Mouse (Mus musculus) limb, embryonic 11.5 days (tissue): ENCODE data around the gene Tcap. TPM values are rescaled to one million over a fixed set of nuclear protein-coding genes. Genes with fewer than 3 reads are reported as not detected.

ENCODE experiments used
- ATAC-seq: fragments of 200-750 bp; cut with Nextera tagmentation; 2 replicates; pipeline ENCODE4 v1.8.0; 2017; ENCODE audit warnings: low read depth; ENCODE audit not compliant: insufficient number of reproducible peaks, low FRiP score, low TSS enrichment
- DNase-seq: peaks from one replicate; pipeline ENCODE4 v3.0.0-alpha.2; 2015; ENCODE audit warnings: low spot score
- H3K27ac ChIP-seq: fragments of 300-500 bp; sonication (generic); replicated peaks from 2 replicates; pipeline ENCODE4 v1.5.1; 2014; ENCODE audit warnings: low read depth, mild to moderate bottlenecking, low read length
- H3K27me3 ChIP-seq: fragments of 300-500 bp; sonication (generic); 2 replicates; pipeline ENCODE4 v1.6.1; 2014; ENCODE audit warnings: mild to moderate bottlenecking, low read length, mixed read lengths; ENCODE audit not compliant: control insufficient read depth, insufficient read depth
- H3K36me3 ChIP-seq: fragments of 300-500 bp; sonication (generic); 2 replicates; pipeline ENCODE4 v1.6.1; 2014; ENCODE audit warnings: mild to moderate bottlenecking, low read length, moderate library complexity, mixed read lengths; ENCODE audit not compliant: control insufficient read depth, insufficient read depth
- H3K4me1 ChIP-seq: fragments of 300-500 bp; sonication (generic); 2 replicates; pipeline ENCODE4 v1.6.1; 2014; ENCODE audit warnings: low read length, mixed read lengths; ENCODE audit not compliant: control insufficient read depth, insufficient read depth
- H3K4me2 ChIP-seq: fragments of 300-500 bp; sonication (generic); 2 replicates; pipeline ENCODE4 v1.6.1; 2014; ENCODE audit warnings: low read depth, mild to moderate bottlenecking, moderate library complexity; ENCODE audit not compliant: severe bottlenecking
- H3K4me3 ChIP-seq: fragments of 300-500 bp; sonication (generic); 2 replicates; pipeline ENCODE4 v1.5.1; 2014; ENCODE audit warnings: low read depth, low read length
- H3K9ac ChIP-seq: fragments of 300-500 bp; sonication (generic); 2 replicates; pipeline ENCODE4 v1.6.1; 2014; ENCODE audit warnings: mild to moderate bottlenecking, low read length
- H3K9me3 ChIP-seq: fragments of 300-500 bp; sonication (generic); 2 replicates; pipeline ENCODE4 v1.6.1; 2016; ENCODE audit warnings: low read length; ENCODE audit not compliant: control insufficient read depth
- WGBS: fragments of 180-500 bp; shearing (Covaris S2); extraction: QIAGEN DNeasy Blood & Tissue Kit; methylation state at CpG from one replicate; pipeline ENCODE4 v1.1.7; 2014; 5-methylcytosine and 5-hydroxymethylcytosine counted together
- polyA plus RNA-seq: library from polyadenylated mRNA; unstranded; fragments of >200 nt; fragmentation: Nextera tagmentation; extraction: Ambion mirVana; gene quantifications from 2 replicates; pipeline ENCODE4 v1.2.1, GENCODE M21; 2014

Gene Tcap
- polyA plus RNA-seq, 1 experiment from 2014 or later: 0.53 TPM

- H3K27ac ChIP-seq: no peak overlapping the region
- ATAC-seq (no peak), DNase-seq (no peak)
- H3K4me2 ChIP-seq: no peak overlapping the region
- 76% methylated on average over 1 of the region's 1 CpGs for WGBS
- H3K27me3 ChIP-seq: no peaks in the 10 kb centered on the region
- no peaks in the 10 kb centered on the region for H3K9me3 ChIP-seq
- peaks cover under 1% of the 10 kb centered on the region; the same call in 1 of the 2 replicates for H3K4me1 ChIP-seq
- no peak overlapping the region for H3K4me3 ChIP-seq
- H3K36me3 ChIP-seq: no peaks in the 10 kb centered on the region
- no peak overlapping the region for H3K9ac ChIP-seq
Observed at GRCm38 (mm10) chr11:98417074-98417473, 33.5 kb downstream of the Tcap start.

DNA sequence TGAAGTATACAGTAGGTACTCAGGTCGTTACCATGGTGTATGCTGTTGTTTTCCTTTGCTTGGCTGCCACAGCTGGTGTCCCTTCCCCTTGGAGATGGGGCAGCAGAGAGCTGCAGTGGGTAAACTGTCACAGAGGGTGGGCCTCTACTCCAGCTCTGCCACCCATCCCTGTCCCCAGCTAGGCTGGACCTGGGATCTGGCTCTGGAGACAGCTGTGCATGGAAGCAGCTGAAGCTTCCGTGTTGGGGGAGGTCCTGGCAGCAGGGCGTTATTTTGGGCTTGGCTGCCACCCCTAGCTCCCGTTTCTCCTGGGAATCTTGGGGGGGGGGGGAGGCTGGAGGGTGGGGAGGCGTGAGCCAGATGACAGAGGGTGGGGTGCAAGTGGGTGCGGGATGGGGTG is 34.7 kb downstream of the Tcap start:
- Histone ChIP-seq H3K27me3 (no peaks in the 10 kb centered on the region), H3K4me3 (no peak overlapping the region), H3K27ac (no peak overlapping the region), H3K36me3 (0 out of 2 replicates have a peak, but pooled peaks cover 3% of the 10 kb centered on the region), H3K9ac (no peak overlapping the region), H3K4me2 (no peak overlapping the region), H3K4me1 (no peaks in the 10 kb centered on the region), H3K9me3 (no peaks in the 10 kb centered on the region)
- ATAC-seq: no peak
- no peak for DNase-seq
- 67% methylated on average over 6 of the region's 6 CpGs for WGBS

DNA sequence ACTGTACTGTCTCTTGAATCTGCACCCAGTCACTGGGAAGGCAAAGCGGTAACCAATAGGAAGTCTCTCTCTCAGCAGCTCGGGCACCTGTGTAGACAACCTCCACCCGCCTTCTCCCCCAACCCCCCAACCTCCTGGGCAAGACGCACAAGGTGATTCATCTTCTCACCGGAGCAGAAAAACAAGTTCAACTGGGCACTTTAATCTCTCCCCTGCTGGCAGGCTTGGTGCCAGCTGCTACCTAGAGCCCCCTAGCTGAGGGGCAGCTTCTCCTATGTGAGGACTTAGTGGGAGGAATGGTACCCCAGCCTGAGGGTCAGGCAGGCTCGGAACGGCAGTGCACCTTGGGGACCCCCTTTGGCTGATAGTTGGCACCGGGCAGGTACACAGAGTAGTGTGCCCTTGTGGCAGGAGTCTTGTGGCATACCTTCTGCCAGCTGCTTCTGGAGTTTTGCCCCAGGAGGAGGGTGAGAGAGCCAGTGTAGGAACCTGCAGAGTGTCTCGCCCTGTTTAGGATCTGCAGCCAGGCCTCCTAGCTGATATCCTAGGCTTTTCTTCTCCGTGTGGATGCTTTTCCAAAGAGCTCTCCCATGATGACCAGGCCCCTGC is 35.4 kb downstream of the Tcap start:
- no peaks in the 10 kb centered on the region for H3K9me3 ChIP-seq
- WGBS: 80% methylated on average over 10 of the region's 10 CpGs
- no peaks in the 10 kb centered on the region for H3K27me3 ChIP-seq
- ATAC-seq (no peak), DNase-seq (no peak)
- H3K27ac ChIP-seq: no peak overlapping the region
- H3K4me2 ChIP-seq: no peak overlapping the region
- H3K36me3 ChIP-seq: 0 out of 2 replicates have a peak, but pooled peaks cover 3% of the 10 kb centered on the region
- no peaks in the 10 kb centered on the region for H3K4me1 ChIP-seq
- H3K4me3 ChIP-seq: no peak overlapping the region
- no peak overlapping the region for H3K9ac ChIP-seq

- DNase-seq (no peak), ATAC-seq (no peak)
- peaks cover 8% of the 10 kb centered on the region for H3K36me3 ChIP-seq
- no peaks in the 10 kb centered on the region for H3K27me3 ChIP-seq
- 96% methylated on average over 7 of the region's 7 CpGs for WGBS
- no peak overlapping the region for H3K27ac ChIP-seq
- H3K9me3 ChIP-seq: no peaks in the 10 kb centered on the region
- H3K9ac ChIP-seq: no peak overlapping the region
- H3K4me2 ChIP-seq: no peak overlapping the region
- H3K4me3 ChIP-seq: no peak overlapping the region
- no peaks in the 10 kb centered on the region for H3K4me1 ChIP-seq
Observed at GRCm38 (mm10) chr11:98426592-98426991, 43.0 kb downstream of the Tcap start.

DNA sequence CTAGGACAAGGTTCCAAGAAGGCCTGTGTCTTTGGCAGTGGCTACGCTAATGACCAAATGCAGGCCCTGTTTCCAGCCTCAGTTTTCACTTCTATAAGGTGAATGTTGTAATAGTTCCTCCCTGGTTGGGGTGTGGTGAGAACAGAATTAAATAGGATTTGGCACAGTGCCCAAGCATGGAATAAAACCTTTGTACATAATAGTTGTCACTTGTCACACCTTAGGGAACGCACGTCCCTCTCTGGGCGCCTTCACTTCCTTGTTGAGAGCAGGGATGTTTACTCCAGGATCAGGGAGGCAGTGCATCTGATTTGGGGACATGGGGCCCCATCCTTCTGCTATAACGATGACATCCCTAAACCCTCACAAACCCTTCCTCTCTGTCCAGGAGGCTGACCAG is 44.8 kb downstream of the Tcap start:
- Histone ChIP-seq H3K9me3 (no peaks in the 10 kb centered on the region), H3K4me2 (no peak overlapping the region), H3K27me3 (no peaks in the 10 kb centered on the region), H3K27ac (no peak overlapping the region), H3K36me3 (peaks cover 8% of the 10 kb centered on the region), H3K9ac (no peak overlapping the region), H3K4me1 (no peaks in the 10 kb centered on the region), H3K4me3 (no peak overlapping the region)
- 92% methylated on average over 5 of the region's 5 CpGs for WGBS
- ATAC-seq (no peak), DNase-seq (no peak)

DNA sequence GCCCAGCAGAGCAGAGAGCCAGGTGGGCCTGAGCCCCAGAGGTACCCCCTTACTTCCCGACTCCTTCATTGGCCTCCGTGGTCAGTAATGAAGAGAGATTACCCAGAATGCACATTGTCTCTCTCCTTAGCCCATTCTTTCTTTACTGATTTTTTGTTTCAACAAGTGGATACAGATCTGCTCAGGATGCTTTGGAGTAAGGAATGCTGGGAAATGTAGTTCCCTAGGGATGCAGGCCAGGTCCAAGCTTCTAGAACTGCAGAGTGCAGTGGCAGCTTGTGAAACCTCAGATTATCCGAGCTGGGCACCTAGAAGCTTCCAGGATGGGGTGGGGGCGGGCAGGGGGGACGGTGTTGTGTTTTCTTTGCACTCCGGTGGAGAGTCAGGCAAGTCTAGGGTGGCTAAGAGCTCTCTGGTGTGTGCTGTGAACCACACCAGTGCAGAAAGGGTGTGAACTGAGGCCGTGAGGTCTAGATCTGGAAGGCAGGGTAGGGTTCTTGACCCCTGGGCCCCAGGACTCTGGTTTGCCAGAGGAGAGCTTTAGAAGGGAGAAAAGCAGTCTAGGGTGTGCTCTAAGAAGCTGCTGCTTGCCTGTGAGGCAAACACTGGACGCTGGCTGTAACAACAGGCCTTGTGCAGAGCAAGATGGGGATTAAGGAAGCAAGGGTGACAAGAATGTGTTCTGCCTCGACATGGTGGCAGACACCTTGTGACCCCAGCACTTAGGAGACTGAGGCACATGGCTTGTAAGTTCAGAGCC is 48.3 kb downstream of the Tcap start:
- no peaks in the 10 kb centered on the region for H3K27me3 ChIP-seq
- no peak overlapping the region for H3K4me3 ChIP-seq
- no peaks in the 10 kb centered on the region for H3K9me3 ChIP-seq
- H3K27ac ChIP-seq: no peak overlapping the region
- H3K36me3 ChIP-seq: peaks cover 8% of the 10 kb centered on the region
- ATAC-seq (no peak), DNase-seq (no peak)
- H3K4me2 ChIP-seq: no peak overlapping the region
- 81% methylated on average over 9 of the region's 9 CpGs for WGBS
- H3K9ac ChIP-seq: no peak overlapping the region
- no peaks in the 10 kb centered on the region for H3K4me1 ChIP-seq

Other genes with a start within 250 kb of the Tcap start
- 17.6 and 20.6 TPM in 2 replicates for gene Fbxl20, start 233.4 kb upstream of the Tcap start, polyA plus RNA-seq
- 75.2 and 87.8 TPM in 2 replicates for gene Med1, start 190.5 kb upstream of the Tcap start, polyA plus RNA-seq
- 14.6 and 17.4 TPM in 2 replicates for gene Cdk12, start 180.8 kb upstream of the Tcap start, polyA plus RNA-seq
- gene Neurod2, start 54.2 kb upstream of the Tcap start, polyA plus RNA-seq: not detected in 2 replicates
- gene Ppp1r1b, start 35.4 kb upstream of the Tcap start, polyA plus RNA-seq: 0.17 TPM in 1 of 2 replicates, not detected in the other
- gene Stard3, start 25.4 kb upstream of the Tcap start, polyA plus RNA-seq: 37.7 and 38.3 TPM in 2 replicates
- 0.13 and 0.17 TPM in 2 replicates for gene Pnmt, start 2.6 kb downstream of the Tcap start, polyA plus RNA-seq
- gene Pgap3, start 16.7 kb downstream of the Tcap start, polyA plus RNA-seq: 6.3 and 9.5 TPM in 2 replicates
- gene Erbb2, start 28.7 kb downstream of the Tcap start, polyA plus RNA-seq: 29.6 and 30.5 TPM in 2 replicates
- 75.4 and 78.3 TPM in 2 replicates for gene Mien1, start 55.2 kb downstream of the Tcap start, polyA plus RNA-seq
- 5.3 and 6.7 TPM in 2 replicates for gene Grb7, start 62.6 kb downstream of the Tcap start, polyA plus RNA-seq
- gene Ikzf3, start 162.2 kb downstream of the Tcap start, polyA plus RNA-seq: 0.07 TPM in 1 of 2 replicates, not detected in the other
- gene Zpbp2, start 167.3 kb downstream of the Tcap start, polyA plus RNA-seq: 0.45 and 1.2 TPM in 2 replicates
- 9.6 and 10.1 TPM in 2 replicates for gene Ormdl3, start 203.6 kb downstream of the Tcap start, polyA plus RNA-seq
- not detected in 2 replicates for gene Lrrc3c, start 214.5 kb downstream of the Tcap start, polyA plus RNA-seq
- gene Gm12355, start 241.8 kb downstream of the Tcap start, polyA plus RNA-seq: 0.75 and 0.80 TPM in 2 replicates
- gene Gsdma3, start 242.5 kb downstream of the Tcap start, polyA plus RNA-seq: not detected in 2 replicates